Mouse (Mus musculus) left cerebral cortex, adult 8-10 months (tissue): ENCODE results near the gene Wfdc13. TPM values are rescaled to one million over a fixed set of nuclear protein-coding genes. Genes with fewer than 3 reads are reported as not detected.
"Not testable (repeated sequence)": the region's sequence is repeated elsewhere in the genome, so short reads cannot be mapped to it uniquely, and the experiment has no call there.

ENCODE experiments used
- DNase-seq, 2 experiments: peaks; one replicate each; pipeline ENCODE4 v3.0.0; 2022; ENCODE audit warnings: low spot score in 2 of 2
- total RNA-seq, 4 experiments: library from RNA; stranded (reverse); gene quantifications; 2 replicates each; pipeline ENCODE4 v1.2.4; 2022

Wfdc13 gene
- total RNA-seq, 4 experiments from 2014 or later: not detected

DNA sequence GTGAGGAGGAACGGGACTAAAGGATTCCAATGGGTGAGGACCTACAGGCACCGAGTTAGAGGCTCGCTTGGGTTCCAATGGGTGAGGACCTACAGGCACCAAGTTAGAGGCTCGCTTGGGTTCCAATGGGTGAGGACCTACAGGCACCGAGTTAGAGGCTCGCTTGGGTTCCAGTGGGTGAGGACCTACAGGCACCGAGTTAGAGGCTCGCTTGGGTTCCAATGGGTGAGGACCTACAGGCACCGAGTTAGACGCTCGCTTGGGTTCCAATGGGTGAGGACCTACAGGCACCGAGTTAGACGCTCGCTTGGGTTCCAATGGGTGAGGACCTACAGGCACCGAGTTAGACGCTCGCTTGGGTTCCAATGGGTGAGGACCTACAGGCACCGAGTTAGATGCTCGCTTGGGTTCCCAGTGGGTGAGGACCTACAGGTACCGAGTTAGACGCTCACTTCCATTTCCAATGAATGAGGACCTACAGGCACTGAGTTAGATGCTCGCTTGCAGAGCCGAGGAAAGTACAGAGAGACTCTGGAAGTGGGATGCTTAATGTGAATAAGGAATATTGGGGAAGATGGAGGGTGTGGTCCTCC is 31.4 kb downstream of the Wfdc13 start:
- not testable (repeated sequence) for DNase-seq

DNA sequence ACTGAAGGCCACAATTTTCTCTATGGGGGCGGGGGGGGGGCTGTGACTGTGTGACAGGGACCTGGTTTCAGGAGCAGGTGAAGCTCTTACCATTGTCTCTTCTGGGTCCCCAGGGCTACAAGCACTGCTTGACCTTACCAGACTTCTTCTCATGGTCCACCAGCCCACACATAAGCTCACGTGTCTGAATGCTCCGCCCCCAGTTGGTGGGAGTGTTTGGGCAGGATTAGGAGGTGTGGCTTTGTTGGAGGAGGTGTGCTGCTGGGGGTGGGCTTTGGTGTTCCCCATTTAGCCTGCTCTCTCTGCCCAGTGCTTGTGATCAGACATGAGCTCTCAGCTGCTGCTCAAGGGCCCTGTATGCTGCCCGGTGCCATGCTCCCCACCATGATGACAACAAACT is 38.4 kb downstream of the Wfdc13 start:
- no peak for DNase-seq

DNA sequence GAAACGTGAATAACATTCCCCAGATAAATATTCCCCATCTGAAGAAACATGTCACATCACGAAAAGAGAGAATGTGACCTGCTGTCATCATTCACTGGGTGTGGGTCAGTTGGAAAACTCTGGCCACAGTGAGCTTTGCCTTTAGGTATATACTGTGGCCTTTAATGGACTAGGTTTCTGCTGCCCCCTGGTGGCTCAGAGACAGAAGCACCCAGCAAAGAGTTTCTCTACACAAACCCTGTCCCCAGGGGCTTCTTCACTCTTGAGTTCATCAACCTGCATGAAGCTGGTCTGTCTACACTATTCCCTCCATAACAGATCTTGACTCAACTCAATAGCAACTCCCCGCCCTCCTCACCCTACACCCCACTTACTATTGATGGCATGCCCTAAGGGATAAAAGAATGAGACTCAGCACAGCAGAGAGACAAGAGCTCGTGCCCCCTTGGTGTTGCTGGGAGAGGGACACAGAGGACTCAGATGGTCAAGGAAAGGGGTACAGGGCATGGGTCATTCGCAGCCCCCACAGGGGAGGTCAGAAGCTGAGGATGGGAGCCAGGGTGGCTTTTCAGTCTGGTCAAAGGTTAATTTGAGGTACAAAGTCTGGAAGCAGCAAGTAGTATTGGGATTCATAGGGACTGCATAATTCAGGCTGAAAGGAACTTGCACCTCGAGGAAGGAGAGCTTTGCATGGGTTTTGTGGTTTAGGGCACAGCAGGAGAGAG is 41.1 kb downstream of the Wfdc13 start:
- peak in 1 of 2 experiments; percentile 30 for DNase-seq

DNA sequence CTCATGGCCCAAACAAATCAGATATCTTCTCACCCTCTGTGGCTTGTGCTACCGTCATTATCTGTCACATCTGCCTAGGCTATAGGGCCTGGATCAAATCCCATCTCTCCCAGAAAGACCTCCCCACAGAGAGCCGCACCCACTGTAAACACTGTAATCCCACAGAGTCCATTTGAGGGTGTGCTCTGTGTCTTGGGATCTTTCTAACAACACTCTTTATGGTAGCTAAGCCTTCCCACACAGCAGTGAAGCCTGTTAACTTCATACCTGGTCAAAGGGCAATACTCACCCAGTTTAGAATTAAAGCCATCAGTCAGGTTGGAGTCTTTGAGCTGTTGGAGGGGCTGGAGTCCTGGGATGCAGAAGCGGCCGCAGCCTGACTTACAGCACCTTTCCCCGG is 46.8 kb downstream of the Wfdc13 start:
- DNase-seq: no peak

DNA sequence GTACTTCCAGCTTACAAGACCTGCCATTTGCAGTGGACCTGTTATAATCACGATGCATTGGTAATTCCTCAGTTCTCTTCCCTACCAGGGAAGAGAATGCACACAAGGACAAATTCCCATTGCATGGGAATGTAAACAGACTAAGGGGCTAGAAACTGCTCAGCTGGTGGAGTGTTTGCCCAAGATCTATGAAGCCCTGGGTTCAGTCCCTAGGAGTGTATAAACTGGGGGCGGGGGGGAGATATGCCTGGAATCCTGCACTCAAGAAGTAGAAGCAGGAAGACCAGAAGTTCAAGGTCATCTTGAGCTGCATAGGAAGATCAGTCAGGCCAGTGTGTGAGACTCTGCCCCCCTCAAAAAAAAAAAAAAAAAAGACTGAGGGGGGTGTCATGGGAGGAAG is 48.4 kb downstream of the Wfdc13 start:
- DNase-seq: no peak

DNA sequence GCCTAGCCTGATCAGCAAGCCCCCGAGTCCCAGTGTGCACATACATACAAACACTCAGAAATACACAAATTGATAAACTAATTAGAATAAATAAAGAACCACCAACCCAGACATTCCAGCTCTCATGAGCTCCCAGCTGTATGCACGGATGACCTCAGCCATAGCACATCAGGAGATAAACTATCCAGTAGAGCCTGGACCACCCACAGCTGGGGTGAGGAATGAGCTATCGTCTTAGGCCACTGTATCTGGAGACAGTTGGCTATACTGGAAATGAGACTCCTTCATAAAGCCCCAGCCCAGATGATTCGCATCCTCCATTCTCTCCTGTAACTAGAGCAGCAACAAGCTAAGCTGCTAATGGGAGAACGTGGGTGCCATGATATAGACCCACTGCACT is 49.9 kb downstream of the Wfdc13 start:
- DNase-seq: no peak

DNA sequence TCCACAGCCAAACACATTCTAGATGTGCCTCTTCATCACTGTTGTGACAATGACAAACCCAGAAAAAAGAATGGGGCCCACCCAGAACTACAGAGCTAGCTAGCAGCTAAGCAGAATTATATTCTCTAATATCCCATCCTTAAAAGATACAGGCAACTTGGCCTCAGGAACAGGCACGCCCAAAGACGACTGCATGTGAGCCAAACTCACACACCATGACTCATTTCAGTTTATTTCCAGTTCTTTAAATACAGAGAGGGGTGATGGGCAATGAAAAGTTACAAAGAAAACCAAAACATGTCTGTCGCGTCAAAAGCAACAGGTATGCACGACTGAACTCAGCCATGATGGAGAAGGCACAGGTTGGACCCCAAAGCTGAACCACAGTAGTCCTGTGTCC is 50.5 kb downstream of the Wfdc13 start:
- DNase-seq: no peak

Other genes starting within 250 kb of the Wfdc13 start
- 100 to 1,000 TPM in 1 of 4 experiments, 10 to 100 TPM in 3; 81.2 to 117 (median 89.0) TPM for gene Sdc4, start 241.2 kb upstream of the Wfdc13 start, total RNA-seq
- gene Sys1, start 228.1 kb upstream of the Wfdc13 start, total RNA-seq: 10 to 100 TPM; 39.4 to 46.1 (median 40.6) TPM
- gene Gm20458, start 224.1 kb upstream of the Wfdc13 start, total RNA-seq: 10 to 100 TPM in 1 of 4 experiments, 1 to 10 TPM in 3; 4.4 to 15.6 (median 6.3) TPM
- gene Trp53tg5, start 211.4 kb upstream of the Wfdc13 start, total RNA-seq: not detected
- 100 to 1,000 TPM; 140 to 155 (median 147) TPM for gene Dbndd2, start 199.0 kb upstream of the Wfdc13 start, total RNA-seq
- gene Pigt, start 187.6 kb upstream of the Wfdc13 start, total RNA-seq: 10 to 100 TPM; 84.0 to 97.2 (median 89.5) TPM
- 1 to 10 TPM in 2 of 4 experiments, under 1 TPM in 2; 0.98 to 1.5 (median 1.1) TPM for gene Wfdc2, start 122.7 kb upstream of the Wfdc13 start, total RNA-seq
- not detected for gene Spint3, start 111.6 kb upstream of the Wfdc13 start, total RNA-seq
- not detected for gene Wfdc6a, start 99.7 kb upstream of the Wfdc13 start, total RNA-seq
- not detected for gene Eppin, start 91.5 kb upstream of the Wfdc13 start, total RNA-seq
- gene Wfdc6b, start 71.6 kb upstream of the Wfdc13 start, total RNA-seq: not detected
- gene Wfdc8, start 71.5 kb upstream of the Wfdc13 start, total RNA-seq: not detected
- gene Wfdc16, start 46.3 kb upstream of the Wfdc13 start, total RNA-seq: not detected
- gene Wfdc10, start 29.1 kb upstream of the Wfdc13 start, total RNA-seq: not detected
- not detected for gene Wfdc9, start 28.5 kb upstream of the Wfdc13 start, total RNA-seq
- gene Wfdc11, start 11.0 kb upstream of the Wfdc13 start, total RNA-seq: not detected
- gene Spint4, start 13.4 kb downstream of the Wfdc13 start, total RNA-seq: not detected
- not detected for gene Spint5, start 30.2 kb downstream of the Wfdc13 start, total RNA-seq
- 1 to 10 TPM; 1.3 to 3.9 (median 2.1) TPM for gene Wfdc3, start 60.8 kb downstream of the Wfdc13 start, total RNA-seq
- gene Dnttip1, start 60.9 kb downstream of the Wfdc13 start, total RNA-seq: 10 to 100 TPM; 32.2 to 38.7 (median 35.5) TPM
- gene Ube2c, start 84.8 kb downstream of the Wfdc13 start, total RNA-seq: under 1 TPM in 2 of 4 experiments, not detected in 2; 0.50 to 0.53 TPM
- gene Tnnc2, start 94.9 kb downstream of the Wfdc13 start, total RNA-seq: 1 to 10 TPM in 3 of 4 experiments, not detected in 1; 1.7 to 5.6 (median 4.5) TPM
- 10 to 100 TPM; 46.4 to 53.8 (median 51.0) TPM for gene Snx21, start 100.7 kb downstream of the Wfdc13 start, total RNA-seq
- gene Acot8, start 119.8 kb downstream of the Wfdc13 start, total RNA-seq: 10 to 100 TPM; 22.0 to 27.6 (median 26.4) TPM
- 1 to 10 TPM; 7.1 to 10.0 (median 8.7) TPM for gene Zswim3, start 120.0 kb downstream of the Wfdc13 start, total RNA-seq
- 10 to 100 TPM; 20.3 to 25.7 (median 23.9) TPM for gene Zswim1, start 137.6 kb downstream of the Wfdc13 start, total RNA-seq
- gene Spata25, start 143.4 kb downstream of the Wfdc13 start, total RNA-seq: 1 to 10 TPM in 2 of 4 experiments, not detected in 2; 1.0 to 1.4 TPM
- 100 to 1,000 TPM; 112 to 182 (median 135) TPM for gene Ctsa, start 147.8 kb downstream of the Wfdc13 start, total RNA-seq
- 1 to 10 TPM; 4.5 to 7.1 (median 5.5) TPM for gene Neurl2, start 148.3 kb downstream of the Wfdc13 start, total RNA-seq
- gene Pltp, start 172.6 kb downstream of the Wfdc13 start, total RNA-seq: 100 to 1,000 TPM; 103 to 113 (median 109) TPM
- gene Pcif1, start 194.2 kb downstream of the Wfdc13 start, total RNA-seq: 10 to 100 TPM; 47.7 to 59.4 (median 52.0) TPM
- 10 to 100 TPM; 22.8 to 23.9 (median 23.3) TPM for gene Zfp335, start 226.7 kb downstream of the Wfdc13 start, total RNA-seq